Mouse (Mus musculus): ENCODE measurements around the gene Hist1h1a. TPM values are rescaled to one million over a fixed set of nuclear protein-coding genes. Genes with fewer than 3 reads are reported as not detected.

The Hist1h1a gene
- not detected for polyA plus RNA-seq (2017; shearing (Covaris generic))

GRCm38 (mm10) chr13:23763586-23764323 is at the start of gene Hist1h1a:
Gene Hist1h1a, plus strand, starts transcription at chr13:23763666.

DNA sequence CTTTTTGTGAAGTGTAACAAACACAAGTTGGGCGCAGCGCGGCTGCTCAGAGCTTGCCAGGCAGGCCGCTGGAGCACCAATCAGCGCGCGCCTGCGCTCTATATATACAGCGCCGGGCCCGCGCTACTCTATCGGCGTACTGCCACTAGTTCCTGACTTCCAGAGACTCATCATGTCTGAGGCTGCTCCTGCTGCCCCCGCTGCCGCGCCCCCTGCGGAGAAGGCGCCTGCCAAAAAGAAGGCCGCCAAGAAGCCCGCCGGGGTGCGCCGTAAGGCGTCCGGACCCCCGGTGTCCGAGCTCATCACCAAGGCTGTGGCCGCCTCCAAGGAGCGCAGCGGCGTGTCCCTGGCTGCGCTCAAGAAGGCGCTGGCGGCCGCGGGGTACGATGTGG is 24.8 kb upstream of the Hist1h1a start, which contains the start of gene Hist1h1c:
Hist1h1c (plus strand) TSS at position 132 of the 392 bp plus-strand sequence.

DNA sequence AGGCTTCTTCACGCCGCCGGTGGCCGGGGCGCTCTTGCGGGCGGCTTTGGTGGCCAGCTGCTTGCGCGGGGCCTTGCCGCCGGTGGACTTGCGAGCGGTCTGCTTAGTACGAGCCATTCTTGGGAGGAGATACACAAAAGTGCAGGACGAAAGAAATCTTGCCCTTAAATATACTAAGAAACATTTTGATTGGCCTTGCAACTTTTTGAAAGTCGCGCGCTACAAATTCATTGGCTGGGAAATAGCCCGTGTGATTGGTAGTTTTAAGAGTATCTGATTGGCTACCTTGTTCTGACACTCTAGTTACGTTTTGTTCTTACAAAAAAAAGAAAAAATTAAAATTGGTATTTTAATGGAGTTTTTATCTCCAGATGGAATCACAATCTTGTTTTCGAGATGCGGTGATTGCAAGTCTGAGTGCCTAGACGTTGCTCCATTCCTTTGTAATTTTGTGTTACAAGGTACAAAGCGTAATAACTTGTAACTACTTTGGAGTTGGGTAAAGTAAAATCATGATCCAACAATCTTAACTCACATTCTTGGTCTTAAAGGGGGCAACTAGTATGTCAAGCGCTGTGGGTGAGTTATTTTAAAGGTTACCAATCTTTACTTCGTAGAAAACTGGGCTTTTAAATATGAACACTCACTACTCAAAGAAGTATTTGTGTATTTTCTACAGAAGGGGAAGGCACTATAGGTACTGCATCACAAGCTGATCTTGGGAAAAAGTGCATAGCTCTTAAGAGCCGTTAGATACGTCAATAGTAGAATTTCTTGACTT is 17.9 kb upstream of the Hist1h1a start, which contains the start of gene Hist1h3c:
Hist1h3c (minus strand) TSS at position 222 of the 781 bp plus-strand sequence.

GRCm38 (mm10) chr13:23746201-23747080 is 17.0 kb upstream of the Hist1h1a start, which contains the start of gene Hist1h2bb:
Gene Hist1h2bb, plus strand, starts transcription at chr13:23746734.

GRCm38 (mm10) chr13:23750839-23751477 is 12.5 kb upstream of the Hist1h1a start, which contains the start of gene Hist1h2ab:
Gene Hist1h2ab, plus strand, starts transcription at chr13:23751126.

DNA sequence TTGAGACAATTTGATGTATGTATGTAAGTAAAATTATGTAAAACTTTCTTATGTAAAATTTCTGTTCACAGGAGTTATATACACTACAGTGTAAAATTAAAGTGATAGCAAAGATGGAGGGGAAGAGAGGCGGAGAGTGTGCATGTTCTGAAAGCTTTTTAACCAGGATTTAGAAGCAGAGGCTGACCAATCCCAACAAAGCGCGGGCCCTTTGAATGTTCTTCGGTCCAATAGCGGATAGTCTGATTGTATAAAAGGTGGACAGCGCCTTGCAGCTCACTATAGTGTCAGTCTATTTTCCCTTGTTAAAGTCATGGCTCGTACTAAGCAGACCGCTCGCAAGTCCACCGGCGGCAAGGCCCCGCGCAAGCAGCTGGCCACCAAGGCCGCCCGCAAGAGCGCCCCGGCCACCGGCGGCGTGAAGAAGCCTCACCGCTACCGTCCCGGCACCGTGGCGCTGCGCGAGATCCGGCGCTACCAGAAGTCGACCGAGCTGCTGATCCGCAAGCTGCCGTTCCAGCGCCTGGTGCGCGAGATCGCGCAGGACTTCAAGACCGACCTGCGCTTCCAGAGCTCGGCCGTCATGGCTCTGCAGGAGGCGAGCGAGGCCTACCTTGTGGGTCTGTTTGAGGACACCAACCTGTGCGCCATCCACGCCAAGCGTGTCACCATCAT is 11.3 kb upstream of the Hist1h1a start, which contains the start of gene Hist1h3b:
Hist1h3b (plus strand) TSS at position 201 of the 675 bp plus-strand sequence.

GRCm38 (mm10) chr13:23756790-23757189 is 6.7 kb upstream of the Hist1h1a start, which contains the start of gene Hist1h4b:
Gene Hist1h4b, plus strand, starts transcription at chr13:23757013.

GRCm38 (mm10) chr13:23760972-23761864 is 2.2 kb upstream of the Hist1h1a start, which contains the start of gene Hist1h4a:
Gene Hist1h4a, minus strand, starts transcription at chr13:23761230.

GRCm38 (mm10) chr13:23761871-23762821 is 1.3 kb upstream of the Hist1h1a start, which contains the start of gene Hist1h3a:
Gene Hist1h3a, minus strand, starts transcription at chr13:23762386.

GRCm38 (mm10) chr13:23769613-23770012 is 6.1 kb downstream of the Hist1h1a start, which contains the start of gene Trim38:
Gene Trim38, plus strand, starts transcription at chr13:23769913.

DNA sequence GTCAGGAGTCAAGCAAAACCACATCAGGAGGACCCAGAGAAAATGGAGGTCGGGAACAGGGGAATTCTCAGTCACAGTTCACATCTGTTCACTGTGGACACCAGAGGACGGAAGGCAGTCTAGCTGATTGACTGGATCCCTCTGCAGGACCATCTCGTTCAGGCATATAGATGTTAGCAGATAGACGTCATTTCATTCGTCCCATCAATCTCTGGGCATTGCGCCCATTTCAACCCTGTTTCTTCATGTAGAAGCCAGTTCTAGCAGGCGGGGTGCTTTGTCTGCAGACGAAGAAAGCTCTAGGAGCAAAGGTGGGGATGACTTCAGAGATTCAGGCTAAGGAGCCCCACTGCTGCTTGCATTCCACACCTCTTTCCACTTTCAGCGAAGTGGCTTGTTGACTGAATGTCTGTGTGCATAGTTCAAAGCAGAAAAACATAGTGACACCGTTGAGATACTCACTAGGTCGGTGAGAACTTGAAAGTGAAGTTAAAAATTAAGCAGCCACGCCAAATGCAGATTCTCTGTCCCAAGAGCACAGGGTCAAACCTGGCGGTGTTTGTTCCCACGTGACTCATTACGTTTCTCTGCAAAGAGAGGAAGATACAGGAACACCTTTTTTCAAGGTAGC is 43.1 kb downstream of the Hist1h1a start, which contains the start of gene Slc17a2:
Slc17a2 (plus strand) TSS at position 572 of the 631 bp plus-strand sequence.

Other genes starting within 250 kb of the Hist1h1a start
- gene Hist1h4h, start 232.6 kb upstream of the Hist1h1a start, polyA plus RNA-seq (2017; shearing (Covaris generic)), result 6.2 TPM
- not detected for gene Hist1h2af, start 229.8 kb upstream of the Hist1h1a start, polyA plus RNA-seq (2017; shearing (Covaris generic))
- gene Hist1h3g, start 228.2 kb upstream of the Hist1h1a start, polyA plus RNA-seq (2017; shearing (Covaris generic)), result not detected
- gene Hist1h2bh, start 220.3 kb upstream of the Hist1h1a start, polyA plus RNA-seq (2017; shearing (Covaris generic)), result 0.42 TPM
- gene Hist1h3f, start 219.6 kb upstream of the Hist1h1a start, polyA plus RNA-seq (2017; shearing (Covaris generic)), result 1.5 TPM
- not detected for gene Hist1h4f, start 212.0 kb upstream of the Hist1h1a start, polyA plus RNA-seq (2017; shearing (Covaris generic))
- 0.37 TPM for gene Hist1h1d, start 210.4 kb upstream of the Hist1h1a start, polyA plus RNA-seq (2017; shearing (Covaris generic))
- gene Hist1h3e, start 201.3 kb upstream of the Hist1h1a start, polyA plus RNA-seq (2017; shearing (Covaris generic)), result 5.2 TPM
- 1.9 TPM for gene Hist1h2ae, start 192.4 kb upstream of the Hist1h1a start, polyA plus RNA-seq (2017; shearing (Covaris generic))
- gene Hist1h2bg, start 192.3 kb upstream of the Hist1h1a start, polyA plus RNA-seq (2017; shearing (Covaris generic)), result 1.2 TPM
- gene Hist1h2bf, start 189.5 kb upstream of the Hist1h1a start, polyA plus RNA-seq (2017; shearing (Covaris generic)), result not detected
- not detected for gene Hist1h2ad, start 189.3 kb upstream of the Hist1h1a start, polyA plus RNA-seq (2017; shearing (Covaris generic))
- 0.40 TPM for gene Hist1h3d, start 187.9 kb upstream of the Hist1h1a start, polyA plus RNA-seq (2017; shearing (Covaris generic))
- 19.6 TPM for gene Hist1h4d, start 182.1 kb upstream of the Hist1h1a start, polyA plus RNA-seq (2017; shearing (Covaris generic))
- gene Hist1h2be, start 142.5 kb upstream of the Hist1h1a start, polyA plus RNA-seq (2017; shearing (Covaris generic)), result 1.4 TPM
- gene Hist1h1e, start 141.1 kb upstream of the Hist1h1a start, polyA plus RNA-seq (2017; shearing (Covaris generic)), result 7.9 TPM
- gene Hist1h2ac, start 79.7 kb upstream of the Hist1h1a start, polyA plus RNA-seq (2017; shearing (Covaris generic)), result 2.4 TPM
- 9.8 TPM for gene Hist1h2bc, start 79.5 kb upstream of the Hist1h1a start, polyA plus RNA-seq (2017; shearing (Covaris generic))
- not detected for gene Hist1h1t, start 67.9 kb upstream of the Hist1h1a start, polyA plus RNA-seq (2017; shearing (Covaris generic))
- gene Hist1h4c, start 65.2 kb upstream of the Hist1h1a start, polyA plus RNA-seq (2017; shearing (Covaris generic)), result 9.2 TPM
- not detected for gene Hfe, start 52.8 kb upstream of the Hist1h1a start, polyA plus RNA-seq (2017; shearing (Covaris generic))
- 41.7 TPM for gene Hist1h1c, start 24.9 kb upstream of the Hist1h1a start, polyA plus RNA-seq (2017; shearing (Covaris generic))
- not detected for gene Hist1h3c, start 18.1 kb upstream of the Hist1h1a start, polyA plus RNA-seq (2017; shearing (Covaris generic))
- not detected for gene Hist1h2bb, start 16.9 kb upstream of the Hist1h1a start, polyA plus RNA-seq (2017; shearing (Covaris generic))
- gene Hist1h2ab, start 12.5 kb upstream of the Hist1h1a start, polyA plus RNA-seq (2017; shearing (Covaris generic)), result 1.9 TPM
- gene Hist1h3b, start 11.4 kb upstream of the Hist1h1a start, polyA plus RNA-seq (2017; shearing (Covaris generic)), result not detected
- gene Hist1h4b, start 6.7 kb upstream of the Hist1h1a start, polyA plus RNA-seq (2017; shearing (Covaris generic)), result 7.2 TPM
- 1.1 TPM for gene Hist1h4a, start 2.4 kb upstream of the Hist1h1a start, polyA plus RNA-seq (2017; shearing (Covaris generic))
- gene Hist1h3a, start 1.3 kb upstream of the Hist1h1a start, polyA plus RNA-seq (2017; shearing (Covaris generic)), result 5.4 TPM
- gene Trim38, start 6.2 kb downstream of the Hist1h1a start, polyA plus RNA-seq (2017; shearing (Covaris generic)), result not detected
- not detected for gene Slc17a2, start 43.3 kb downstream of the Hist1h1a start, polyA plus RNA-seq (2017; shearing (Covaris generic))
- not detected for gene Slc17a3, start 75.8 kb downstream of the Hist1h1a start, polyA plus RNA-seq (2017; shearing (Covaris generic))
- gene Slc17a1, start 104.1 kb downstream of the Hist1h1a start, polyA plus RNA-seq (2017; shearing (Covaris generic)), result not detected
- not detected for gene Slc17a4, start 151.3 kb downstream of the Hist1h1a start, polyA plus RNA-seq (2017; shearing (Covaris generic))
- gene Hist1h2ba, start 170.5 kb downstream of the Hist1h1a start, polyA plus RNA-seq (2017; shearing (Covaris generic)), result not detected
- not detected for gene Hist1h2aa, start 170.8 kb downstream of the Hist1h1a start, polyA plus RNA-seq (2017; shearing (Covaris generic))
- not detected for gene Scgn, start 227.5 kb downstream of the Hist1h1a start, polyA plus RNA-seq (2017; shearing (Covaris generic))